Mouse (Mus musculus) cerebral cortex, adult 2 months (tissue): ENCODE data around the gene Sh3gl1.

Experiments used
- WGBS: fragments of 180-500 bp; shearing (Covaris S2); methylation state at CpG from one replicate; pipeline ENCODE4 v1.1.7; 2018; 5-methylcytosine and 5-hydroxymethylcytosine counted together

The Sh3gl1 gene

GRCm38 (mm10) chr17:56018347-56019131 lies 17.9 kb downstream of the Sh3gl1 start:
- WGBS: 59% methylated on average over 20 of the region's 20 CpGs

- WGBS: 75% methylated on average over 7 of the region's 7 CpGs
Observed at GRCm38 (mm10) chr17:56017848-56018247, 18.6 kb downstream of the Sh3gl1 start.

- WGBS: 51% methylated on average over 15 of the region's 15 CpGs
Observed at GRCm38 (mm10) chr17:56016793-56017785, 19.3 kb downstream of the Sh3gl1 start.

- WGBS: 82% methylated on average over 8 of the region's 8 CpGs
Observed at GRCm38 (mm10) chr17:56016382-56016781, 20.1 kb downstream of the Sh3gl1 start.

- 89% methylated on average over 9 of the region's 9 CpGs for WGBS
Observed at GRCm38 (mm10) chr17:56015293-56015692, 21.1 kb downstream of the Sh3gl1 start.

- WGBS: 84% methylated on average over 7 of the region's 7 CpGs
Observed at GRCm38 (mm10) chr17:56011441-56011840, 25.0 kb downstream of the Sh3gl1 start.

DNA sequence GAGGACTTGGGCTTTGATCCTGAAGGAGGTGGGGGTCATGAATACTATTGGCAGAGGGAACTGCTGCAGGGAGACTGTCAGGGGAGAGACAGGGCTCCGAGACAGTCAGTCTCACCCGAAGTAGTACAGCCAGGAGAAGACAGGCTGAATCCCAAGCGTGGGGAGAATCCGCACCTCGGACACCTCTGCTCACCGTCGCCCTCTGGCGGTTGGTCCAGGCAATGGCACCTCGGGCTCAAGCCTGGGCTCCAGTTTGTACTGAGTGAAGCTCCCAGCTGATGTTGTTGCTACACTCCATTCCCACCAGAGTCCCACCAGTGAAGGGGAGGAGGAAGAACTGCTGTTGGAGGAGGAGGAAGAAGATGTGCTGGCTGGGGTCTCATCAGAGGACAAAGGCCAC lies 25.8 kb downstream of the Sh3gl1 start:
- WGBS: 2% methylated on average over 9 of the region's 9 CpGs

DNA sequence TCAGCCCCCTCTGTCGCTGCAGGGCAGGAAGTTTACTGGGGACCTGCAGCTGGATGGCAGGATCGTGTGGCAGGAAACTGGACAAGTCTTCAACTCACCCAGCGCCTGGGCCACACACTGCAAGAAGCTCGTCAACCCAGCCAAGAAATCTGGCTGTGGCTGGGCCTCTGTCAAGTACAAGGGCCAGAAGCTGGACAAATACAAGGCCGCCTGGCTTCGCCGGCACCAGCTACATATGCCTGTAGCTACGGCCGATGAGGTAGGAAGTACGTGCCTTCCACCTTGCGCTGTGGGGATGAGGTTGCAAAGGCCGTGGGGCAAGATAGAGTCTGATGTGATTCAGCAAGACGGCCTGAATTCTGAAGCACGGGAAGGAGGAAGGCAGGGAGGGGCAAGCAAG lies 26.2 kb downstream of the Sh3gl1 start:
- WGBS: 50% methylated on average over 14 of the region's 14 CpGs

DNA sequence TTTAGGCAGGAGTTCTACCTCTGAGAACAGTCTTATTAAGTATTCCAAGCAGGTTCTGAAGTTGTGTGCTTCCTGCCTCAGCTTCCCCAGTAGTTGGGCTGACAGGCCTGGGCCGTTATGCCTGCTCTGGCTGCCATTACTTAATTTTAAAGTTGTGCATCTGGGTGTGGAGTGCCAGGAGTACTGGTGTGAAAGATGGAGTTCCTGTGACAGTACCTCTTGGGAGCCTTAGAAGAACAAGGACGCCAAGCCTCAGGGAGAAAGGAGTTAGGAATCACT lies 26.5 kb downstream of the Sh3gl1 start:
- 20% methylated on average over 2 of the region's 2 CpGs for WGBS

- WGBS: 1% methylated on average over 61 of the region's 62 CpGs
Observed at GRCm38 (mm10) chr17:56009088-56009961, 27.1 kb downstream of the Sh3gl1 start.

GRCm38 (mm10) chr17:56008356-56009087 lies 27.9 kb downstream of the Sh3gl1 start:
- WGBS: under 1% methylated on average over 21 of the region's 21 CpGs

- 27% methylated on average over 14 of the region's 14 CpGs for WGBS
Observed at GRCm38 (mm10) chr17:56007444-56008355, 28.7 kb downstream of the Sh3gl1 start.

DNA sequence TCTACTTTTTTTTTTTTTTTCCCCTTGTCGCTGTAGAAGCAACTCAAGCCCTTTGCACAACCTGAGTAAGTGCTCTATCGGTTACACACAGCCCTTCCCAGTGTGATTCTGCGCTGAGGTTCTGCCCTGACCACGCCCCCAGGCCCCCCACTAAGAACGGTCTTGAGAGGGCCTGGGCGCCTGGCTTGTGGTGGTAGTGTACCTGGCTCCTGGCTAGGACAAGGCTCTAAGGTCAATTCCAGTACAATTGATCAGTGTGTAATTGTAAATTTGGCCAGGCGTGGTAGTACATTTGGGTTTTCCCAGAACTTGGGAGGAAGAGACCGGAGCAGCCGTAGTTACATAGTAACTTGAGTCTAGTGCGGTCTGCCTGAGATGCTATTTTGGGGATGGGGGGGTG lies 29.5 kb downstream of the Sh3gl1 start:
- WGBS: 54% methylated on average over 10 of the region's 10 CpGs

DNA sequence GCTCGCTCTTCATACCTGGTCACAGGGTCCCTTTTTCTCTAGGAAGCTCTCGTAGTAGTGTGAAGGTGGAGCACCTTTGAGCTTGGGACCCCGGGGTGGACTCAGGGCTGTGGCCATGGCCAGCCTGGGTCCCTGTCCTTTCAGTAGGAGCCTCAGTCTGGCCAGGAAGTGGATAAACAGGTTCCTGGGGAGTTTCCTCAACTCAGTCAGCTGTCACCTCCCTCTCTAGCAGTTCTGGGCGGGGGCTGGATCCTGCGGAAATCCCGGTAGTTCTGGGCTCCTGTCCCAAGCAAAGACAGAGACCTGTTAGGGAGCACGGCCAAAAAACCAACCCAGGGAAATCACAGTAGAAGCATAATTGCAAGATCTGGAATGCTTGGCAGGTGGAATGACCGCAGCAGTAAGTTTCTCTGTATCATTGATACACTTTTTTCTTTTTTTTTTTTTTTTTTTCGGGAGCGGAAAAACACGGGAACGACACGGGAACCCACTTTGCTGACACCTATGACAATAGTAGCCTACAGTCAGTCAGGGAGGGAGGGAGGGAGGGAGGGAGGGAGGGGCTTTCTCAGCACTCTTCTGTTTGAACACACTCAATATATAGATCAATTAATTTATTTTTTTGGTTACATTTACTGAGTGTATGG lies 30.9 kb downstream of the Sh3gl1 start, which contains the start of the genes Stap2 and Mpnd:
Gene Stap2 (minus strand): TSS at position 170 of the 647 bp plus-strand sequence.
Gene Mpnd (plus strand): TSS at position 297 of the 647 bp plus-strand sequence.
- 45% methylated on average over 13 of the region's 13 CpGs for WGBS

- WGBS: 68% methylated on average over 3 of the region's 3 CpGs
Observed at GRCm38 (mm10) chr17:56003000-56003399, 33.4 kb downstream of the Sh3gl1 start.

- 25% methylated on average over 30 of the region's 30 CpGs for WGBS
Observed at GRCm38 (mm10) chr17:55999794-56000499, 36.5 kb downstream of the Sh3gl1 start.

DNA sequence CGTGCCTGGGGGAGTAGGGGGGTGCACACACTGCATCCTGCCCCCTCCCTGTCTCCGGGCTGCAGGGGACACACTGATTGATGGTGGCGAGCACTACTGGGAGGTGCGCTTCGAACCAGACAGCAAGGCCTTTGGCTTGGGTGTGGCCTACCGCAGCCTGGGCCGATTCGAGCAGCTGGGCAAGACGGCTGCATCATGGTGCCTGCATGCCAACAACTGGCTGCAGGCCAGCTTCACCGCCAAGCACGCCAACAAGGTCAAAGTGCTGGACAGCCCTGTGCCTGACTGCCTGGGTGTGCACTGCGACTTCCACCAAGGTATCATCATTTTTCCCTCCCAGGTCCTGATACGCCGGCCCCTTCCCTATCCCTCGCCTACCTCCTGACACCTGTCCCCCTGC lies 40.4 kb downstream of the Sh3gl1 start:
- WGBS: 82% methylated on average over 15 of the region's 15 CpGs

DNA sequence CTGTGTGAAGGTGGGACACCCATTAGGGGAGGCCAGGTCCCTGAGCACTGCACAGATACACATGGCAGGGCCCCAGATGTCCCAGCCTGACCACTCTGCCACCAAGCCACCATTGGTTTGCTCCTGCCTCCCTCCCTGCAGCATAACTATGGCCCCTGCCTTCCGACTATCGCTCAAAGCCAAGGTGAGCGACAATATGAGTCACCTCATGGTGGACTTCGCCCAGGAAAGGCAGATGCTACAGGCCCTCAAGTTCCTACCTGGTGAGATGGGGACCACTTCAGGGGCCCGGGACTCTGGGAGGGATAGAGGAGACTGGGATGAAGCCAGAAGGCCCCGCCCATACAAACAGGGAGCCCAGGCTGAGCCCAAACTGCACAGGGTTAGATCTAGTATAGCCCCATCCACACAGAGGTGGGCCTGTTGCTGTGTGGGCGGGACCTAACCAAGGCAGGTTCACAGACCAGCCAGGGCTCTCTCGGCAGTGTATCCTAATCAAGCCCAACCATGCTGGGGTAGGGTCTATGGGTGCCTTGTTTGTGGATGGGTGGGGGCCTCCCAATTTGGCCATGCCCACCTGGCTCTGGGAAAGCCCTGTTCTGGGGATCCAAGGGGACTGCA lies 46.0 kb downstream of the Sh3gl1 start:
- WGBS: 91% methylated on average over 8 of the region's 8 CpGs
